Mouse (Mus musculus) liver, postnatal 0 days (tissue): Measurements from ENCODE around the gene Them5.

Experiments used
- CTCF ChIP-seq: sonication (generic); IDR thresholded peaks from 2 replicates; pipeline ENCODE4 v1.5.1; 2016; ENCODE audit warnings: antibody characterized with exemption, low read depth
- EP300 ChIP-seq: IDR thresholded peaks from 2 replicates; pipeline ENCODE4 v1.6.1; 2016; ENCODE audit warnings: antibody characterized with exemption, low read depth, mild to moderate bottlenecking

GRCm38 (mm10) chr3:94344182-94344581 lies 2.3 kb downstream of the Them5 start:
- TF ChIP-seq CTCF (no peak), EP300 (no peak)
